Mouse (Mus musculus): ENCODE measurements around the gene Slc25a1. TPM values are rescaled to one million over a fixed set of nuclear protein-coding genes. Genes with fewer than 3 reads are reported as not detected.

Gene Slc25a1
- polyA plus RNA-seq (2017; shearing (Covaris generic)), result 36.1 TPM

GRCm38 (mm10) chr16:17928087-17928580, at the start of gene Slc25a1:
TSS of gene Slc25a1 (minus strand) at chr16:17928219.

DNA sequence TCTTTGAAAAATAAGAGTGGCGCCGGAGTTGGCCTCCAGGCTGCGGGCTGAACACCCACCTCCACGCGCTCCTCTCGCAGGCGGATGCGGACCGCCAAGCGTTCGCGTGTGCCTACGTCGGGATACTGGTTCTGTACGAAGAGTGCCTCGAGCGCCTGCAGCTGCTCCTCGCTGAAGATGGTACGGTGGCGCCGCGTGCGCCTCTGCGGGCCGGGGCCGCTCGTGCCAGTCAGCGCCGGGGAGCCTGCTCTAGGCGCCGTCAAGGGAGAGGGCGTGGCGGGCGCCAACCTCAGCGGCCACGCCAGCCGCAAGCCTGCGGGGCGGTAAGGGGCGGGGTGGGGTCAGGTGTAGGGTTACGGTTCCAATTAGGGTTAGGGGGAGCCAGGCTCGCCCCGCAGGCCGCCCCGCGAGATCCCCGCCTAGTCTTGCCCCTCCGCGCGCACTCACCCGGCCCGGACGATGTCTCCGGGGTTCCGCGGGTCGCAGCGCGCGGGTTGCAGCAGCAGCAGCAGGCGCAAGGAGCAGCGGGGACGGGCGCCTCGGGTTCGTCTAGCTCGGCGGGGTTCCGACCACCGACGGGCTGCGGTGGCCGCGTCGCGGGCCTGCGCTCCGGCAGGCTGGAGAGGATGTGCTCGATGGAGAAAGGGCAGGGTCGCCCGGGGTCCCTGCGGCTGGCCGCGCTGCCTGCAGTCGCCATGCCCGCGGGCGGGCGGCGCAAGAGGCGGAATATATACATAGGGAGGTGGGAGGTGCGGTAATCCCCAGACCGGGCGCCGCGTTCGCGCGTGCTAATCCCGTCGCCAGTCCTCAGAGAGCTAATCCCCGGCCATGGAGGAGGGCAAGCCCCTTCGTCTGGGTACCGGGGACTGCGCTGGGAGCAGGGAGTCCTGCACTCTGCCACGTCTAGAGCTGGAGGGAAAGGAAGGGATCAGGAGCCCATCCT, 13.4 kb downstream of the Slc25a1 start, which contains the start of gene Gsc2:
TSS of gene Gsc2 (minus strand) at position 753 of the 943 bp plus-strand sequence.

DNA sequence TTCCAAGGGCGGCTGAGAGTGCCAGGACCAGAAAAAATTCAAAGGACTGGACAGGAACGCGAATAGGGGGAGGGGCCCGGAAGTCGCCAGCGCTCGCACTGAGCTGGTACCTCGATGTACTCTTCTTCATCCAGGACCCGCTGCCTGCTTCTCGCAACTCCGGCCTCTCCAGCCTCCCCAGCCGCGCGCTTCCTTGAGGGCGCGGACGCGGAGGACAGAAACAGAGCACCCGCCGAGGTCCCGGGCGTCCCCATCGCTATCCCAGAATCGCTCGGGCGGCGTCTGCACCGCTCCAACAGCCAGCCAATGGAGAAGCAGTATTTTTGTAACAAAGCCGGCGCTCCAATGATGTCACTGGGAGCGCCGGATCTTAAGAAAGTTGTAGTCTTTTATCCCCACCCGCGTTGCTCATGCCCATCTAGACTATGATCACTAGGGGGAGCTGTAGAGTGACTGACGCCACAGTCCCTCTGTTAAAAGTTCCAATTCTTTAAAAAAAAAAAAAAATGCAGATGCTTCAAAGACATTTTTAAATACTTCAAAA, 16.9 kb downstream of the Slc25a1 start, which contains the start of gene Ess2:
TSS of gene Ess2 (minus strand) at position 297 of the 544 bp plus-strand sequence.

GRCm38 (mm10) chr16:17898462-17898861, 29.6 kb downstream of the Slc25a1 start, which contains the start of the genes Dgcr2 and Tssk2:
TSS of gene Dgcr2 (minus strand) at chr16:17898562.
TSS of gene Tssk2 (plus strand) at chr16:17898637.

DNA sequence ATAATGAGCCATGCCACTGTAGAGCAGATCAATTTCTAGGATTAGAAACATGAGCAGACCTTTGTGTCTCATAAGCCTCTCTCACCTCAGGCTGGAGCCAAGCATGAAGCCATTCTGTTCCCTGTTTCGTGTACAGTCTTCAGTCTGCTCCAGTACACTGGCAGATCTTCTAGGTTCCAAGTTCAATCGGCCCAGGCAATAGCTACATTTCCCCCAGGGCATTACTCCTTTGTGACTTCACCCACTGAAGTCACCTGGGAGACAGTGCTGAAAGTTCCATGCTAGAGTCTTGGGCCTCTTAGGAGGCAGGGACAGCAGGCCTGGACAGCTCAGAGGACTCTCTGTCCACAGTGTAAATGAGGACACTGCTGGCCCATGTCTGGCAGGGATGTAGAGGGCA, 34.1 kb downstream of the Slc25a1 start, which contains the start of gene Tssk1:
TSS of gene Tssk1 (plus strand) at position 301 of the 400 bp plus-strand sequence.

GRCm38 (mm10) chr16:17891567-17891959, 36.5 kb downstream of the Slc25a1 start, which contains the start of gene Gm20518:
TSS of gene Gm20518 (minus strand) at chr16:17891671.

Other genes starting within 250 kb of the Slc25a1 start
- gene Med15, start 195.3 kb downstream of the Slc25a1 start, polyA plus RNA-seq (2017; shearing (Covaris generic)), result 123 TPM
- gene Klhl22, start 168.6 kb downstream of the Slc25a1 start, polyA plus RNA-seq (2017; shearing (Covaris generic)), result 7.6 TPM
- gene Scarf2, start 130.9 kb downstream of the Slc25a1 start, polyA plus RNA-seq (2017; shearing (Covaris generic)), result not detected
- gene B830017H08Rik, start 95.1 kb downstream of the Slc25a1 start, polyA plus RNA-seq (2017; shearing (Covaris generic)), result not detected
- 1.2 TPM for gene Car15, start 89.9 kb downstream of the Slc25a1 start, polyA plus RNA-seq (2017; shearing (Covaris generic))
- not detected for gene Gm20518, start 36.5 kb downstream of the Slc25a1 start, polyA plus RNA-seq (2017; shearing (Covaris generic))
- gene Tssk1, start 34.0 kb downstream of the Slc25a1 start, polyA plus RNA-seq (2017; shearing (Covaris generic)), result not detected
- 55.2 TPM for gene Dgcr2, start 29.7 kb downstream of the Slc25a1 start, polyA plus RNA-seq (2017; shearing (Covaris generic))
- not detected for gene Tssk2, start 29.6 kb downstream of the Slc25a1 start, polyA plus RNA-seq (2017; shearing (Covaris generic))
- gene Ess2, start 16.9 kb downstream of the Slc25a1 start, polyA plus RNA-seq (2017; shearing (Covaris generic)), result 59.2 TPM
- not detected for gene Gsc2, start 13.2 kb downstream of the Slc25a1 start, polyA plus RNA-seq (2017; shearing (Covaris generic))
- not detected for gene Vpreb2, start 52.2 kb upstream of the Slc25a1 start, polyA plus RNA-seq (2017; shearing (Covaris generic))
- gene Dgcr6, start 124.6 kb upstream of the Slc25a1 start, polyA plus RNA-seq (2017; shearing (Covaris generic)), result 8.4 TPM
- 0.40 TPM for gene Prodh, start 162.0 kb upstream of the Slc25a1 start, polyA plus RNA-seq (2017; shearing (Covaris generic))
- gene Rtn4r, start 199.4 kb upstream of the Slc25a1 start, polyA plus RNA-seq (2017; shearing (Covaris generic)), result not detected